Mouse (Mus musculus) liver, embryonic 14.5 days (tissue): ENCODE results near the gene Dohh. TPM values are rescaled to one million over a fixed set of nuclear protein-coding genes. Genes with fewer than 3 reads are reported as not detected.

Experiments used
- ATAC-seq: fragments of 200-750 bp; cut with Nextera tagmentation; 2 replicates; pipeline ENCODE4 v1.8.0; 2017; ENCODE audit warnings: moderate number of reproducible peaks, mild to moderate bottlenecking, moderate library complexity; ENCODE audit not compliant: insufficient read depth
- DNase-seq, 3 experiments: peaks; one replicate each; pipeline ENCODE4 v3.0.0-alpha.2; 2012 to 2013; ENCODE audit warnings: low read depth in 3 of 3, low spot score in 3 of 3
- H3K27ac ChIP-seq: fragments of 300-500 bp; sonication (generic); 2 replicates; pipeline ENCODE4 v1.5.1; 2014; ENCODE audit warnings: moderate library complexity, mild to moderate bottlenecking, control low read depth, inconsistent platforms
- H3K27me3 ChIP-seq: fragments of 300-500 bp; sonication (generic); 2 replicates; pipeline ENCODE4 v1.6.1; 2014; ENCODE audit warnings: mild to moderate bottlenecking, low read length, moderate library complexity; ENCODE audit not compliant: control insufficient read depth, insufficient read depth
- H3K36me3 ChIP-seq: fragments of 300-500 bp; sonication (generic); replicated peaks from 2 replicates; pipeline ENCODE4 v1.6.1; 2014; ENCODE audit warnings: low read depth; ENCODE audit not compliant: control insufficient read depth, insufficient read depth
- H3K4me1 ChIP-seq, 2 experiments: fragments of 200-500 bp in 1 of 2; fragments of 300-500 bp in 1 of 2; sonication (generic) in 1 of 2; replicated peaks; 2 replicates each; pipeline ENCODE4 v1.6.1; 2012 to 2014; ENCODE audit warnings: antibody characterized with exemption in 1 of 2, inconsistent platforms in 1 of 2, low read length in 1 of 2; ENCODE audit not compliant: control insufficient read depth in 2 of 2, insufficient read depth in 2 of 2
- H3K4me2 ChIP-seq: fragments of 300-500 bp; sonication (generic); 2 replicates; pipeline ENCODE4 v1.6.1; 2014; ENCODE audit warnings: low read depth, mild to moderate bottlenecking, control low read depth, moderate library complexity
- H3K4me3 ChIP-seq, 2 experiments: fragments of 200-500 bp in 1 of 2; fragments of 300-500 bp in 1 of 2; sonication (generic) in 1 of 2; 2 replicates each; pipeline ENCODE4 v1.5.1; 2012 to 2014; ENCODE audit warnings: low read depth in 2 of 2, low read length in 2 of 2, mild to moderate bottlenecking in 2 of 2, control low read depth in 1 of 2, inconsistent platforms in 1 of 2, moderate library complexity in 1 of 2; ENCODE audit not compliant: insufficient read depth in 1 of 2
- H3K9ac ChIP-seq: fragments of 300-500 bp; sonication (generic); replicated peaks from 2 replicates; pipeline ENCODE4 v1.6.1; 2014; ENCODE audit warnings: mild to moderate bottlenecking, control low read depth, moderate library complexity
- H3K9me3 ChIP-seq: fragments of 300-500 bp; sonication (generic); 2 replicates; pipeline ENCODE4 v1.6.1; 2016; ENCODE audit warnings: low read length, mixed read lengths; ENCODE audit not compliant: control insufficient read depth
- CTCF ChIP-seq: IDR thresholded peaks from 2 replicates; pipeline ENCODE4 v1.5.1; 2016; ENCODE audit warnings: antibody characterized with exemption, low read depth, control low read depth
- EP300 ChIP-seq: IDR thresholded peaks from 2 replicates; pipeline ENCODE4 v1.6.1; 2016; ENCODE audit warnings: antibody characterized with exemption, low read depth
- WGBS: fragments of 180-500 bp; shearing (Covaris S2); extraction: QIAGEN DNeasy Blood & Tissue Kit; methylation state at CpG from one replicate; pipeline ENCODE4 v1.1.7; 2014; ENCODE audit not compliant: insufficient replicate concordance; 5-methylcytosine and 5-hydroxymethylcytosine counted together
- polyA plus RNA-seq, 2 experiments: library from polyadenylated mRNA; depleted of rRNA in 1 of 2; stranded (reverse) in 1 of 2; unstranded in 1 of 2; fragments of >200 nt; fragmentation: Nextera tagmentation in 1 of 2; extraction: Ambion mirVana in 1 of 2; gene quantifications; 2 replicates each; pipeline versions ENCODE4 v1.2.1 to v1.2.3; 2012 to 2014

Dohh gene
- polyA plus RNA-seq, 2 experiments, result 29.8 to 35.0 TPM

- Histone ChIP-seq H3K4me2 (peak overlapping the region; percentile 82), H3K4me3 (peak overlapping the region in 1 of 2 experiments; percentile 18; a peak in 2 of 4 replicates), H3K9ac (peak overlapping the region; percentile 71), H3K36me3 (peaks cover 50% of the 10 kb centered on the region), H3K9me3 (no peaks in the 10 kb centered on the region), H3K27ac (peak overlapping the region; percentile 86), H3K27me3 (no peaks in the 10 kb centered on the region), H3K4me1 (peaks cover 55% of the 10 kb centered on the region in 2 experiments)
- no peak for TF ChIP-seq EP300
- no peak for TF ChIP-seq CTCF
- no peak for DNase-seq
- 60% methylated on average over 54 of the region's 54 CpGs for WGBS
- 0 out of 2 replicates have a peak, but pooled peaks have one; percentile 9 for ATAC-seq
Observed at GRCm38 (mm10) chr10:81363436-81364346, 20.5 kb upstream of the Dohh start.

DNA sequence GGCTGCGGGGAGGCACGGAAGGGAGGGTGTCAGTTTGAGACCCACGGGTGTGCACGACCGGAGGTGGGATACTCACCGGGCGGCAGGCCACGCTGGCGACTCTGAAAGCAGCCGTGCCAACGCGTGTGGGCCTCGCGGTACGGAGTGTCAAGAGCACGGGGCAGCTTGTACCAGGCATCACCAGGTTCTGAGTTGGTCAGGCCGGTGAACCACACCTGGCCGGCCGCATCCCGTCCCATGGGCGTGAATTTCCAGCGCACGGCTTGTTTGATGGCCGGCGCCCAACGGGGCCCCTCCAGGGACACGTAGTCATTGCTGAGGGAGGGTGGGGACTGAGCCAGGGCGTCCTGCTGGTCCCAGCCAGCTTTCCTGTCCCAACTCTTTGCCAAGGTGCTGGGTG is 19.6 kb upstream of the Dohh start:
- no peaks in the 10 kb centered on the region for H3K9me3 ChIP-seq
- peaks cover 60% of the 10 kb centered on the region for H3K36me3 ChIP-seq
- DNase-seq (no peak), ATAC-seq (no peak)
- H3K9ac ChIP-seq, result no peak overlapping the region
- peak overlapping the region; percentile 82; the same call in 1 of the 2 replicates for H3K4me2 ChIP-seq
- no peaks in the 10 kb centered on the region for H3K27me3 ChIP-seq
- H3K4me1 ChIP-seq, result peaks cover 46 to 49% of the 10 kb centered on the region in 2 experiments
- peak overlapping the region; percentile 45 for H3K27ac ChIP-seq
- 50% methylated on average over 28 of the region's 28 CpGs for WGBS
- TF ChIP-seq EP300 (no peak), CTCF (no peak)
- no peak overlapping the region for H3K4me3 ChIP-seq

DNA sequence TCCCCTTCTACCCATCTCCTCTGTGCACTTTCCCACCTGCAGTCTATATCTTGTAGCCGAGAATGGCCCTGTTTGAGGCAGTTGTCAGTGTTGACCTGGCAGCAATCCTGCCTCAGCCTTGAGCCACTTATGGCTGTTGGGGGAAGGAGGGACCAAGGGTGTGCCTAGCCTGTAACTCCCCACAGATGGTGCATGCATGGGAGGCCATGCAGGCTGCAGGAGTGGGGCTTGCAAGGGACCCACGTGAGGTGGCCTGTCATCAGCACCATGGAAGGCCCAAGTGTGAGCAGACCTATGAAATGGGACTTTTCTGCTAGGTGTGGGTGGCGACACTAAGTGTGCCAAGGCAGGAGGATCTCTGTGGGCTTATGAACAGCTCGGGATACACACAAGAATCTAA is 19.2 kb upstream of the Dohh start:
- 48% methylated on average over 4 of the region's 4 CpGs for WGBS
- H3K9ac ChIP-seq, result no peak overlapping the region
- no peak overlapping the region for H3K4me2 ChIP-seq
- H3K36me3 ChIP-seq, result peaks cover 64% of the 10 kb centered on the region
- peaks cover 43 to 49% of the 10 kb centered on the region in 2 experiments for H3K4me1 ChIP-seq
- no peak for TF ChIP-seq EP300
- TF ChIP-seq CTCF, result no peak
- H3K9me3 ChIP-seq, result no peaks in the 10 kb centered on the region
- H3K27me3 ChIP-seq, result no peaks in the 10 kb centered on the region
- no peak overlapping the region for H3K4me3 ChIP-seq
- DNase-seq (no peak), ATAC-seq (no peak)
- peak overlapping the region; percentile 45 for H3K27ac ChIP-seq

DNA sequence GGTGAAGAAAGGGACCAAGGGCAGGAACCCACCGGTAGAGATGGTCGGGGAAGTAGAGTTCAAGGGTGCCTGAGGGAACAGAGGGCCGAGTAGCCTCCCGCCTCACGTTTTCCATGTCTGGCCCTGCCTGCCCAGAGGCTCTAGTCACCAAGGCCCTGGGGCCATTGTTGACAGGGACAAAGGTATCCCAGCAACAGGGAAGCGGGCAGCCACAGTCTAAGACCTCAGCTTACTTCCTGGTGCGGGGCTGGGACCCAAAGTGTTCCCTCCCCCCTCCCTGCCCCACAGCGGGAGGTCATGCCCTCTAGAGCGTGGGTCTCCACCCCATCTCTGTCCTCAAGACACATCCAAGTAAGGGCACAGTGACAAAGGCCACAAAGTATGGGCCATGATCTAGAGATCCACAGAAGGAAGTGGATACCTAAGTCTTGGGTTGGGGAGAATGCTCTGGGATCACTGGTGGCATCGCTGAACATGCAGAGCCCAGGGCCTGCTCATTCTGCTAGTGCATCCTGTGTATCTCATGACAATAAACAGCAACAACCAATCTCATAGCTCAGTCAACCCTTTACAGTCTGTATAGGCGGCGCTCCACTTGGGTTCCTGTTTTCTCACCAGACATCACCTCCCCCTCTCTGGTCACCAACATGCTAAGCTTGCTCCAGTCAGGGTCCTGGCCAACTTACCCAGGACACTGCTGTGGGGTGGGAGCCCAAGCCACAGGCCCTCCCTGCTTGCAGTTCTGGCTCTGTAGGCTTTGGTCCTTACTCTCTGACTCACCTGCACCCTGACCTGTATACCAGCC is 18.4 kb upstream of the Dohh start, which contains the start of gene 4930404N11Rik:
Gene 4930404N11Rik (minus strand): TSS at position 145 of the 805 bp plus-strand sequence.
- Histone ChIP-seq H3K4me3 (no peak within 1 kb of the TSS), H3K9me3 (no peaks in the 10 kb centered on the region), H3K9ac (no peak within 1 kb of the TSS), H3K27ac (peak within 1 kb of the TSS; percentile 45), H3K4me1 (peaks cover 35 to 46% of the 10 kb centered on the region in 2 experiments), H3K4me2 (peak within 1 kb of the TSS; percentile 82; the same call in 1 of the 2 replicates), H3K27me3 (no peaks in the 10 kb centered on the region), H3K36me3 (peaks cover 70% of the 10 kb centered on the region)
- ATAC-seq (no peak; the same call in 1 of the 2 replicates), DNase-seq (no peak)
- no peak; the same call in 1 of the 2 replicates for TF ChIP-seq EP300
- peak; percentile 2; the same call in 1 of the 2 replicates for TF ChIP-seq CTCF
- WGBS, result 28% methylated on average over 12 of the region's 12 CpGs
